Mouse (Mus musculus): ENCODE measurements around the gene Snx29.

Snx29 gene

GRCm38 (mm10) chr16:11670971-11671310 lies 348.2 kb downstream of the Snx29 start:
- in situ Hi-C loops (cut with MseI, MboI): no loop called here

DNA sequence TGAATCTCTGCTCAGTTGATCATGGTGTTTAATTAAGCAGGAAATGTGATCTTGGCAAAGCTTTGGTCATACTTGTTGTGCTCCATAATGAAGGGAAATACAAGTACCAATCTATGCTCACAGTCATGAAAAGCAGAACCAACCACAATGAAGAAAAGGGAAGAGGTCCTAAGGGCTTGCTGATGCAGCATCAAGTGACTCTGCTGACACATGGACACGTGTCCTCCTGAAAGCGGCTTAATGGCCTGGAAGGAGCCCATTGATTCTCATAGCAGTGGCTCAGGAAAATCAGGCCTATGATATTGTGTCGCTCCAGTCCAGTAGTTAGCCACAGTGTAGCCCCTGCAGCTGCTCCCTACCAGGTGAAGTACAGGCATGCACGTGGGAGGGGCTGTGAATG lies 353.3 kb downstream of the Snx29 start:
- in situ Hi-C loops (cut with MseI, MboI): no loop called here

DNA sequence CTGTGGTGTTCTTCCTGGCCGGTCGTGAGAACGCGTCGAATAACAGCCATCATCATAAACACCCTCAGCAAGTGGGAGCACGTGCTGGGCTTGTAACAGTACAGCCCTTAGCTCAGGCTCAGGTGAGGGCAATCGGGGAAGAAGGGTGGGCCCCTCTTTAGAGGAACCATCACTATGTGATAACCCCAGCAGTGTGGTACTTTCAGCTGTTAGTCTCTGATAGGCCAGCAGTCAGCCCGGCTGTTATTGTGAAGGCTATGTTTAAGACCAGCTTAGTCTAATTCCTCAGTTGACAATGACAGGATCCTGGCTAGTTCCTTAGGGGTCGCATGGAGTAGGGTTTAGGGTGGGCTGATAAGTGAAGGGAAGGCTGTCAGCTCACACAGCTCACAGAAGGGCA lies 362.6 kb downstream of the Snx29 start:
- in situ Hi-C loops (cut with MseI, MboI): no loop called here

DNA sequence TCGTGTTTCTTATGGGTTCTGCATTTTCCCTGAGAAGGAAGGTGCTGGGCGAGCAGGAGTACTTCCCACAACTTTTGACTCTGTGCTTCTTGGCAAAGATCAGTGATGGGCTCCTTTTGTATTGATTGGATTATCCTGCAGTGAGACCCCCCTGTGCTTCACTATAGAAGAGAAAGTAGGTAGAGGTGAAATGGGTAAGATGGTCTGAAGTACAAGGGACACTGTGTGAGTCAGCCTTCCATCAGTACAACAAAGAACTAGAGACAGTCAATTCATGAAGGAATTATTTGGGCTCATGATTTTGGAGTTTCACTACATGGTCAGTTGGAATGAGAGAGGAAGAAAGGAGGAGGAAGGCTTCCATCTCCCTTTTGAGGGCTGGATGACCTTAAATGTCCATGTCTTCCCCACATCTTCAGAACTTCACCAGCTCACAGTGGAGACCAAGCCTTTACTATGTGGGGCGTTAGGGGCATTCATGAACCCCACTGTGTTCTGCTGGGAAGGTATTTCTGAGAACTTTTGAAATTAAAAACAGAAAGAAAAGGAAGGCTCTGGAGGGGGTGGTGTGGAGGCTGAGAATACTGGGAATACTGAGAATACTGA lies 363.1 kb downstream of the Snx29 start:
- in situ Hi-C loops (cut with MseI, MboI): no loop called here

GRCm38 (mm10) chr16:11687836-11688235 lies 365.1 kb downstream of the Snx29 start:
- in situ Hi-C loops (cut with MseI, MboI): no loop called here

DNA sequence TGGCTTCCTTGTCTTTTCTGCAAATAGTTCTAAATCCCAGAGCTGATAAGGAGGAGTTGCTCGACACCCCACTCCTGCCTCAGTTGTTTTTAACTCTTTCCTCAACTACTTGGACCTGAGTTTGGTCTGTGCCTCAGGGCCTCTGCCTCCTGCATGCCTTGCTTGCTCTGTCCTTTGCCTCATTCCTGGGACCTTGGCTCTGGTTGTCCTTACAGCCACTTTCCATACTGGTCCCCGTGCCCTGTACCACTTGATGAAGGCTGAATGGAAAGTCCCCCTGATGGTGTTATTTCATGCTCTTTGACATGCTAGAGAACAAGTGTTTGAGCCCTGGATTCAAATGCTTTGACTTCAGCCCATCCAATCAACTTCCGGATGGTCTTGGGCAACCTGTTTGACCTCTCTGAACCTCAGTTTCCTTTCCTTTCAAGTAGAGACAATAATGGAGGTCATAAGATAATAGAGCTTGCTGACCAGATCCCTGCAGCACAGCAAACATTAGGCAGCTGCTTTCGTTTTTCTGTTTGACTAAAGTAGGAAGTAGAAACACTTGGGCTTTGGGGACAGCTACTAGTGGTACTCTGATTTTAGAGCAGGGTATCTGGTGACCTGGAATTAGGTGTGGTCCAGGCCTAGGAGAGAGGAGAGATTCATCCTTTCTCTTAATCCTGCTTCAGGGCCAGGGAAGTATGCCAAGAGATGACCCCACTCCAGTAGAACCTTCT lies 365.7 kb downstream of the Snx29 start:
- in situ Hi-C loops (cut with MseI, MboI): no loop called here

GRCm38 (mm10) chr16:11690097-11690496 lies 367.4 kb downstream of the Snx29 start:
- in situ Hi-C loops (cut with MseI, MboI): no loop called here

- in situ Hi-C loops (cut with MseI, MboI): no loop called here
Measured at GRCm38 (mm10) chr16:11690756-11691155, 368.0 kb downstream of the Snx29 start.

DNA sequence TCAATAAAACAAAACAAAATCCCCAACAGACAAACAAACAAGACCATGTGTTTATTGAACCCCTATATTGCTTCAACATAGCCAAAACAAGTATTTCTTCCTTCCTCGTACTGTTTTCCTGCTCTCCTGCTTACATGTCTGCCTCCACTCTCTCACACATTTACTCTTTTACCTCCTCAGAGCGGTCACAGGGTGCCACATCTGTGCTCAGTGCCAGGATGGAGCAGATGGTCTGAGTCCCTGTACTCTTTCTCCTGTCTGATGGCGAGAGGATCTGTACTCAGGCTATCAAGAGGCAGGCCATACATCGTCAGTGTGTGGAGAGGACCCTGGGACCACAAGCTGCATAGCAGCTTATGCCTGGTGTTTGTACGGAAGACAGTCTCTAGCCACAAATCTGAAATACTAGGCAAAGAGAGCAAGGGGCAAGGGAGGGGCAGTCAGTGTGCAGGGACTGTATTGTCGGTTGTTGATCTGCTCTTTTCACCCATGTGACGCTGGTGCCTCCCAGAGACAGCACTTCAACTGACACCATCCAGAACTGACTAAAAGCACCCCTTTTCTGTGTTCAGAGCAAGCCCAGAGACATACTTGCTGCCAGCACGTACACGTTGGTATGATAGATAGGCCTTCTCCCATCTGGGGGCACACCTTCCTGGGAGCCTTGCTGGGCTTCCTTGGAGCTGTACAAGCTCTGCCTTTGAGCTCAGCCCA lies 368.9 kb downstream of the Snx29 start:
- in situ Hi-C loops (cut with MseI, MboI): no loop called here

DNA sequence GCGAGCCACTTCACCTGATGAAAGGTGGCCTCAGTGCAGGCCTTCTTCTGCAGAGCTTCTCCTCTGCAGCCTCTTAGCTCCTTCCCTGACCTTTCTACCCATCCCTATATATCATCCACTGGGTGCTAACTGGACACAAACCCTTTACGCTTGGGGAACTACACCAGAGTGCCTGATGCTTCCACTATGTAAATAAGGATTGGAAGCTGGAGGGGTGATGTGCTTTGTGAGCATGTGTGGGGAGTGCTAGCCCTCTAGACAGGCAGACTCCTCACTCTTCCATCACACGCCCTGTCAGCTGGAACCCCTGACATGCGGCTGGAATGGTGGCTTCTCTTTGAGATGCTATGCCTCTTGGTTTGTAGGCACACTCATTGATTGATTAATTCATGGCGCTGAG lies 370.0 kb downstream of the Snx29 start:
- in situ Hi-C loops (cut with MseI, MboI): no loop called here

- in situ Hi-C loops (cut with MseI, MboI): no loop called here
Measured at GRCm38 (mm10) chr16:11694386-11694785, 371.7 kb downstream of the Snx29 start.

- in situ Hi-C loops (cut with MseI, MboI): no loop called here
Measured at GRCm38 (mm10) chr16:11696767-11697166, 374.1 kb downstream of the Snx29 start.

DNA sequence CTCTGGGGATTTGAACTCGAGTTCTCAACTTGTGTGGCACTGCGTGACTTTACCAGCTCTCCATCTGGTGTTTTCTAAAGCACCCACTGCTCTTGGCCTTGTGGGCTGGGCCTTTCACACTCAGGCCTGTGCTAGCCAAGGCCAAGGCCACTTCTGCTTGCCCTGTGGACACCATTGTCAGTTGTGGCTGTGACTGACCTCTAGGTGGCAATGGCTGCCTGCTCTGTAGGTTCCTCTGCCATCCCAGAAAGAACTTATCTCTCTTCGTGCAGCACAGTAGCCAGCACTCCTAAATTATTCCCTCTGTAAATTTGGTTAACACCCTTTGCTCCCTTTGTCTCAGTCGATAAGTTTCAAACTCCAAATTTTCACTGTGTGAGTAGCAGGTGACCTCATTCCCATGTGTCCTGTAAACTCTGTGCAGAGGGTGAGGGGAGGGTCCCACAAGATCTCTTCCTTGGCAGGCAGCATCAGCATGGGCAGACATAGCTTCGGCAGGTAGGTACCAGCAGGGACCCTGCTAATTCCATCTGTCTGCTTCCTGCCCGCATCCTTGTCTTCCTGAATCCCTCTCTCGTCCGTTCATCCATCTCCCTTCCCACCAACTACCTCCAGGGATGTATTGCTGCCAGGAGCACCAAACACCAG lies 375.1 kb downstream of the Snx29 start:
- in situ Hi-C loops (cut with MseI, MboI): no loop called here

GRCm38 (mm10) chr16:11701579-11701978 lies 378.9 kb downstream of the Snx29 start:
- in situ Hi-C loops (cut with MseI, MboI): no loop called here

- in situ Hi-C loops (cut with MseI, MboI): no loop called here
Measured at GRCm38 (mm10) chr16:11704096-11704495, 381.4 kb downstream of the Snx29 start.

- in situ Hi-C loops (cut with MseI, MboI): no loop called here
Measured at GRCm38 (mm10) chr16:11705456-11705855, 382.7 kb downstream of the Snx29 start.

GRCm38 (mm10) chr16:11708097-11708496 lies 385.4 kb downstream of the Snx29 start:
- in situ Hi-C loops (cut with MseI, MboI): no loop called here

GRCm38 (mm10) chr16:11709382-11709781 lies 386.7 kb downstream of the Snx29 start:
- in situ Hi-C loops (cut with MseI, MboI): no loop called here

DNA sequence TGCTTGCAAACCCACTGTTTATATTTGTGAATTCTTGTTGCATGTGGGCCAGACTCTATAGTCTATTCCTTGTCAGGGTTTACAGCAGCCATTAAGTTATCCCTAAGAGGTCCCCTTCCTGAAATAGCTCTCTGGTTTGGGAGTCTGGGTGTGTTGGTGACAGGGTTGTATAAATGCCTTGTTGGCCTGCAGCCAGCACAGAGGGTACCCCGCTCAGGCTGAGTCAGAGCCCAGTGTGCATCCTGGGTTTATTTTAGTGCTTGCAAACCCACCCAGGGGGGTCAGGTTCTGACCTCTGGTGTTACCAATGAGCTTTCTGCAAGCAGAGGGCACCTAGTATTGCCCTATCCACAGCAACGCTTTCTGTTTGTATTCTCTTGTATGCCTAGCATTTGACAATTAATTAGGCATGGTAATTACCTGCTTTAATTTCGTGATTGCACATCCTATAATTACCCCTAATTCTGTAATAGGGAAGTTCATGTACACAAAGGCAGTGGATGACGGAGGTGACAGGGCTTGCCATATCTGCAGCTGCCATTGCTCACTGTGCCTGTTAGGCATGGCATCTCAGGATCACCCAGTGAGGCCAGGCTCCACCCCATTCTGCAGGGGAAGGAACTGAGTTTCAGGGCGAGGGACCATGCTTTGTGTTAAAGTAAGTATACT lies 387.4 kb downstream of the Snx29 start:
- in situ Hi-C loops (cut with MseI, MboI): no loop called here

- in situ Hi-C loops (cut with MseI, MboI): no loop called here
Measured at GRCm38 (mm10) chr16:11713265-11713865, 390.7 kb downstream of the Snx29 start.

DNA sequence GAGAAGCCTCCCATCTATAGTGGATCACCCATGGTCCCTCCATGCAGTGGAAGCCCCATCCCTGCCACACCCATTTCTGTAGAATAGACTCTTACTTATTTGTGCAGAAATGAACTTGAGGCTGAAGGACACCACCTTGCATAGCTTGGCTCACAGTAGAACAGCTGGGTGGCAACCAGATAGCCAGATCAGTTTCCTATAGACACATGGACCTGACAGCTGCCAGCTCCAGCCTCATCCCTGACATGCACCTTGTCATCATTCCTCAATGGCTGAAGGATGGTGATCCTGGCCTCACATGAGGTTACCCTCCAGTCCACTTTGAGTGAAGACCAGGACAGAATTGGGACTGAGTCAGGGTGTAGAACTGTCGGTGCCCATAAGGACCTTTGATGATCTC lies 394.2 kb downstream of the Snx29 start:
- in situ Hi-C loops (cut with MseI, MboI): no loop called here

GRCm38 (mm10) chr16:11725901-11726300 lies 403.2 kb downstream of the Snx29 start:
- in situ Hi-C loops (cut with MseI, MboI): no loop called here
